Mouse (Mus musculus): ENCODE data around the gene Fam168a. TPM values are rescaled to one million over a fixed set of nuclear protein-coding genes. Genes with fewer than 3 reads are reported as not detected.

Gene Fam168a
- total RNA-seq, 2 experiments from 2014 or later = 11.9 to 31.4 TPM

- ATAC-seq (replicated peaks; ENCODE audit: low FRiP score, poor library complexity, severe bottlenecking) = no peak
These were observed 180.1 kb downstream of the Fam168a start for GRCm38 (mm10) chr7:100886535-100886934.

Other genes starting within 250 kb of the Fam168a start
- gene Ucp3, start 233.6 kb upstream of the Fam168a start, total RNA-seq (2015; ENCODE audit: low replicate concordance) = not detected in 2 replicates
- gene Ucp3, start 233.6 kb upstream of the Fam168a start, total RNA-seq (2017; ENCODE audit: low replicate concordance) = 1.0 TPM in 1 of 2 replicates, not detected in the other
- 753 and 755 TPM in 2 replicates for gene Ucp2, start 213.3 kb upstream of the Fam168a start, total RNA-seq (2015; ENCODE audit: low replicate concordance)
- gene Ucp2, start 213.3 kb upstream of the Fam168a start, total RNA-seq (2017; ENCODE audit: low replicate concordance) = 595 and 716 TPM in 2 replicates
- gene Dnajb13, start 191.7 kb upstream of the Fam168a start, total RNA-seq (2015; ENCODE audit: low replicate concordance) = 2.9 TPM in 1 of 2 replicates, not detected in the other
- gene Dnajb13, start 191.7 kb upstream of the Fam168a start, total RNA-seq (2017; ENCODE audit: low replicate concordance) = 1.1 and 5.6 TPM in 2 replicates
- 4.2 and 20.9 TPM in 2 replicates for gene Coa4, start 169.6 kb upstream of the Fam168a start, total RNA-seq (2015; ENCODE audit: low replicate concordance)
- gene Coa4, start 169.6 kb upstream of the Fam168a start, total RNA-seq (2017; ENCODE audit: low replicate concordance) = 3.9 and 6.8 TPM in 2 replicates
- 93.0 and 120 TPM in 2 replicates for gene Rab6a, start 99.2 kb upstream of the Fam168a start, total RNA-seq (2015; ENCODE audit: low replicate concordance)
- 115 and 117 TPM in 2 replicates for gene Rab6a, start 99.2 kb upstream of the Fam168a start, total RNA-seq (2017; ENCODE audit: low replicate concordance)
- 18.9 and 23.8 TPM in 2 replicates for gene Mrpl48, start 98.3 kb upstream of the Fam168a start, total RNA-seq (2015; ENCODE audit: low replicate concordance)
- gene Mrpl48, start 98.3 kb upstream of the Fam168a start, total RNA-seq (2017; ENCODE audit: low replicate concordance) = 8.5 and 19.1 TPM in 2 replicates
- not detected in 2 replicates for gene Plekhb1, start 44.2 kb upstream of the Fam168a start, total RNA-seq (2015; ENCODE audit: low replicate concordance)
- 0.77 TPM in 1 of 2 replicates, not detected in the other for gene Plekhb1, start 44.2 kb upstream of the Fam168a start, total RNA-seq (2017; ENCODE audit: low replicate concordance)
- 71.7 and 73.8 TPM in 2 replicates for gene Relt, start 156.8 kb downstream of the Fam168a start, total RNA-seq (2015; ENCODE audit: low replicate concordance)
- gene Relt, start 156.8 kb downstream of the Fam168a start, total RNA-seq (2017; ENCODE audit: low replicate concordance) = 37.1 and 40.8 TPM in 2 replicates
- gene Arhgef17, start 225.5 kb downstream of the Fam168a start, total RNA-seq (2015; ENCODE audit: low replicate concordance) = 0.42 TPM in 1 of 2 replicates, not detected in the other
- gene Arhgef17, start 225.5 kb downstream of the Fam168a start, total RNA-seq (2017; ENCODE audit: low replicate concordance) = 0.08 TPM in 1 of 2 replicates, not detected in the other

Measured in erythroid progenitor cell, adult 5-6 weeks (primary cell).